Mouse (Mus musculus): ENCODE results near the gene Dnttip1. TPM values are rescaled to one million over a fixed set of nuclear protein-coding genes. Genes with fewer than 3 reads are reported as not detected.
A peak's percentile ranks its signal among the peaks of the same experiment; 100 is the strongest.

Dnttip1 gene
- total and polyA plus RNA-seq, 2 experiments from 2014 or later, result 24.7 to 54.2 TPM

- Histone ChIP-seq H3K4me1 (ENCODE audit: insufficient read depth, low read length) (no peaks in the 10 kb centered on the region), H3K4me3 (ENCODE audit: low read depth, low read length) (no peak overlapping the region), H3K9me3 (ENCODE audit: low read length) (no peaks in the 10 kb centered on the region), H3K27me3 (ENCODE audit: insufficient read depth, low read length) (no peaks in the 10 kb centered on the region), H3K4me2 (ENCODE audit: low read depth, low read length, poor library complexity, severe bottlenecking) (no peak overlapping the region), H3K36me3 (ENCODE audit: insufficient read depth, low read length) (peaks cover 15% of the 10 kb centered on the region), H3K9ac (replicated peaks; ENCODE audit: low read length, poor library complexity, severe bottlenecking) (no peak overlapping the region), H3K27ac (ENCODE audit: low read depth, low read length) (no peak overlapping the region)
- no peak for DNase-seq (ENCODE audit: low spot score)
- 85% methylated on average over 6 of the region's 6 CpGs for WGBS
- no peak for ATAC-seq (ENCODE audit: low FRiP score)
- no peak for TF ChIP-seq CTCF (IDR thresholded peaks at IDR 0.05)
Measured at GRCm38 (mm10) chr2:164817206-164817605, 71.4 kb downstream of the Dnttip1 start.

- ATAC-seq (ENCODE audit: low FRiP score), result no peak
- Histone ChIP-seq H3K9me3 (ENCODE audit: low read length) (no peaks in the 10 kb centered on the region), H3K36me3 (ENCODE audit: insufficient read depth, low read length) (peaks cover 15% of the 10 kb centered on the region), H3K4me1 (ENCODE audit: insufficient read depth, low read length) (no peaks in the 10 kb centered on the region), H3K4me3 (ENCODE audit: low read depth, low read length) (no peak overlapping the region), H3K9ac (replicated peaks; ENCODE audit: low read length, poor library complexity, severe bottlenecking) (no peak overlapping the region), H3K27ac (ENCODE audit: low read depth, low read length) (no peak overlapping the region), H3K4me2 (ENCODE audit: low read depth, low read length, poor library complexity, severe bottlenecking) (no peak overlapping the region), H3K27me3 (ENCODE audit: insufficient read depth, low read length) (no peaks in the 10 kb centered on the region)
- WGBS, result 81% methylated on average over 5 of the region's 5 CpGs
- TF ChIP-seq CTCF (IDR thresholded peaks at IDR 0.05), result peak; percentile 14; the same call in 1 of the 2 replicates
- DNase-seq (ENCODE audit: low spot score), result no peak
Measured at GRCm38 (mm10) chr2:164817703-164818102, 71.9 kb downstream of the Dnttip1 start.

Other genes starting within 250 kb of the Dnttip1 start
- gene Pigt, start 248.5 kb upstream of the Dnttip1 start, total RNA-seq (2014; rRNA removed), result 117 and 126 TPM in 2 replicates
- gene Pigt, start 248.5 kb upstream of the Dnttip1 start, polyA plus RNA-seq (2015; fragmentation: Nextera tagmentation; extraction: Ambion mirVana), result 121 and 126 TPM in 2 replicates
- 0.38 and 0.52 TPM in 2 replicates for gene Wfdc2, start 183.6 kb upstream of the Dnttip1 start, total RNA-seq (2014; rRNA removed)
- 1.5 and 1.9 TPM in 2 replicates for gene Wfdc2, start 183.6 kb upstream of the Dnttip1 start, polyA plus RNA-seq (2015; fragmentation: Nextera tagmentation; extraction: Ambion mirVana)
- gene Spint3, start 172.5 kb upstream of the Dnttip1 start, total RNA-seq (2014; rRNA removed), result not detected in 2 replicates
- not detected in 2 replicates for gene Spint3, start 172.5 kb upstream of the Dnttip1 start, polyA plus RNA-seq (2015; fragmentation: Nextera tagmentation; extraction: Ambion mirVana)
- not detected in 2 replicates for gene Wfdc6a, start 160.5 kb upstream of the Dnttip1 start, total RNA-seq (2014; rRNA removed)
- not detected in 2 replicates for gene Wfdc6a, start 160.5 kb upstream of the Dnttip1 start, polyA plus RNA-seq (2015; fragmentation: Nextera tagmentation; extraction: Ambion mirVana)
- not detected in 2 replicates for gene Eppin, start 152.4 kb upstream of the Dnttip1 start, total RNA-seq (2014; rRNA removed)
- not detected in 2 replicates for gene Eppin, start 152.4 kb upstream of the Dnttip1 start, polyA plus RNA-seq (2015; fragmentation: Nextera tagmentation; extraction: Ambion mirVana)
- not detected in 2 replicates for gene Wfdc6b, start 132.5 kb upstream of the Dnttip1 start, total RNA-seq (2014; rRNA removed)
- not detected in 2 replicates for gene Wfdc6b, start 132.5 kb upstream of the Dnttip1 start, polyA plus RNA-seq (2015; fragmentation: Nextera tagmentation; extraction: Ambion mirVana)
- 0.28 TPM in 1 of 2 replicates, not detected in the other for gene Wfdc8, start 132.4 kb upstream of the Dnttip1 start, total RNA-seq (2014; rRNA removed)
- not detected in 2 replicates for gene Wfdc8, start 132.4 kb upstream of the Dnttip1 start, polyA plus RNA-seq (2015; fragmentation: Nextera tagmentation; extraction: Ambion mirVana)
- not detected in 2 replicates for gene Wfdc16, start 107.2 kb upstream of the Dnttip1 start, total RNA-seq (2014; rRNA removed)
- gene Wfdc16, start 107.2 kb upstream of the Dnttip1 start, polyA plus RNA-seq (2015; fragmentation: Nextera tagmentation; extraction: Ambion mirVana), result not detected in 2 replicates
- 3.5 TPM in 1 of 2 replicates, not detected in the other for gene Wfdc10, start 89.9 kb upstream of the Dnttip1 start, total RNA-seq (2014; rRNA removed)
- gene Wfdc10, start 89.9 kb upstream of the Dnttip1 start, polyA plus RNA-seq (2015; fragmentation: Nextera tagmentation; extraction: Ambion mirVana), result 0.38 and 0.42 TPM in 2 replicates
- gene Wfdc9, start 89.4 kb upstream of the Dnttip1 start, total RNA-seq (2014; rRNA removed), result not detected in 2 replicates
- gene Wfdc9, start 89.4 kb upstream of the Dnttip1 start, polyA plus RNA-seq (2015; fragmentation: Nextera tagmentation; extraction: Ambion mirVana), result not detected in 2 replicates
- gene Wfdc11, start 71.9 kb upstream of the Dnttip1 start, total RNA-seq (2014; rRNA removed), result not detected in 2 replicates
- not detected in 2 replicates for gene Wfdc11, start 71.9 kb upstream of the Dnttip1 start, polyA plus RNA-seq (2015; fragmentation: Nextera tagmentation; extraction: Ambion mirVana)
- gene Wfdc13, start 60.9 kb upstream of the Dnttip1 start, total RNA-seq (2014; rRNA removed), result not detected in 2 replicates
- not detected in 2 replicates for gene Wfdc13, start 60.9 kb upstream of the Dnttip1 start, polyA plus RNA-seq (2015; fragmentation: Nextera tagmentation; extraction: Ambion mirVana)
- not detected in 2 replicates for gene Spint4, start 47.5 kb upstream of the Dnttip1 start, total RNA-seq (2014; rRNA removed)
- gene Spint4, start 47.5 kb upstream of the Dnttip1 start, polyA plus RNA-seq (2015; fragmentation: Nextera tagmentation; extraction: Ambion mirVana), result not detected in 2 replicates
- not detected in 2 replicates for gene Spint5, start 30.7 kb upstream of the Dnttip1 start, total RNA-seq (2014; rRNA removed)
- gene Spint5, start 30.7 kb upstream of the Dnttip1 start, polyA plus RNA-seq (2015; fragmentation: Nextera tagmentation; extraction: Ambion mirVana), result not detected in 2 replicates
- gene Wfdc3, start 52 bp upstream of the Dnttip1 start, total RNA-seq (2014; rRNA removed), result 0.16 and 1.3 TPM in 2 replicates
- 0.60 and 0.97 TPM in 2 replicates for gene Wfdc3, start 52 bp upstream of the Dnttip1 start, polyA plus RNA-seq (2015; fragmentation: Nextera tagmentation; extraction: Ambion mirVana)
- gene Ube2c, start 23.9 kb downstream of the Dnttip1 start, total RNA-seq (2014; rRNA removed), result 14.6 and 38.5 TPM in 2 replicates
- 18.1 and 18.4 TPM in 2 replicates for gene Ube2c, start 23.9 kb downstream of the Dnttip1 start, polyA plus RNA-seq (2015; fragmentation: Nextera tagmentation; extraction: Ambion mirVana)
- gene Tnnc2, start 34.0 kb downstream of the Dnttip1 start, total RNA-seq (2014; rRNA removed), result not detected in 2 replicates
- 0.31 and 0.62 TPM in 2 replicates for gene Tnnc2, start 34.0 kb downstream of the Dnttip1 start, polyA plus RNA-seq (2015; fragmentation: Nextera tagmentation; extraction: Ambion mirVana)
- 80.8 and 100 TPM in 2 replicates for gene Snx21, start 39.8 kb downstream of the Dnttip1 start, total RNA-seq (2014; rRNA removed)
- gene Snx21, start 39.8 kb downstream of the Dnttip1 start, polyA plus RNA-seq (2015; fragmentation: Nextera tagmentation; extraction: Ambion mirVana), result 50.8 and 54.1 TPM in 2 replicates
- 24.2 and 25.8 TPM in 2 replicates for gene Acot8, start 58.9 kb downstream of the Dnttip1 start, total RNA-seq (2014; rRNA removed)
- gene Acot8, start 58.9 kb downstream of the Dnttip1 start, polyA plus RNA-seq (2015; fragmentation: Nextera tagmentation; extraction: Ambion mirVana), result 17.5 and 19.7 TPM in 2 replicates
- gene Zswim3, start 59.1 kb downstream of the Dnttip1 start, total RNA-seq (2014; rRNA removed), result 6.4 and 7.7 TPM in 2 replicates
- gene Zswim3, start 59.1 kb downstream of the Dnttip1 start, polyA plus RNA-seq (2015; fragmentation: Nextera tagmentation; extraction: Ambion mirVana), result 5.5 and 7.4 TPM in 2 replicates
- gene Zswim1, start 76.7 kb downstream of the Dnttip1 start, total RNA-seq (2014; rRNA removed), result 24.8 and 25.1 TPM in 2 replicates
- 35.3 and 36.0 TPM in 2 replicates for gene Zswim1, start 76.7 kb downstream of the Dnttip1 start, polyA plus RNA-seq (2015; fragmentation: Nextera tagmentation; extraction: Ambion mirVana)
- gene Spata25, start 82.6 kb downstream of the Dnttip1 start, total RNA-seq (2014; rRNA removed), result 1.1 TPM in 1 of 2 replicates, not detected in the other
- not detected in 2 replicates for gene Spata25, start 82.6 kb downstream of the Dnttip1 start, polyA plus RNA-seq (2015; fragmentation: Nextera tagmentation; extraction: Ambion mirVana)
- 110 and 112 TPM in 2 replicates for gene Ctsa, start 86.9 kb downstream of the Dnttip1 start, total RNA-seq (2014; rRNA removed)
- 101 and 102 TPM in 2 replicates for gene Ctsa, start 86.9 kb downstream of the Dnttip1 start, polyA plus RNA-seq (2015; fragmentation: Nextera tagmentation; extraction: Ambion mirVana)
- gene Neurl2, start 87.5 kb downstream of the Dnttip1 start, total RNA-seq (2014; rRNA removed), result 10.4 and 11.2 TPM in 2 replicates
- gene Neurl2, start 87.5 kb downstream of the Dnttip1 start, polyA plus RNA-seq (2015; fragmentation: Nextera tagmentation; extraction: Ambion mirVana), result 7.6 and 7.8 TPM in 2 replicates
- gene Pltp, start 111.7 kb downstream of the Dnttip1 start, total RNA-seq (2014; rRNA removed), result 55.5 and 59.8 TPM in 2 replicates
- 85.5 and 87.7 TPM in 2 replicates for gene Pltp, start 111.7 kb downstream of the Dnttip1 start, polyA plus RNA-seq (2015; fragmentation: Nextera tagmentation; extraction: Ambion mirVana)
- gene Pcif1, start 133.3 kb downstream of the Dnttip1 start, total RNA-seq (2014; rRNA removed), result 77.2 and 90.1 TPM in 2 replicates
- gene Pcif1, start 133.3 kb downstream of the Dnttip1 start, polyA plus RNA-seq (2015; fragmentation: Nextera tagmentation; extraction: Ambion mirVana), result 88.9 and 94.6 TPM in 2 replicates
- gene Zfp335, start 165.8 kb downstream of the Dnttip1 start, total RNA-seq (2014; rRNA removed), result 28.9 and 29.0 TPM in 2 replicates
- gene Zfp335, start 165.8 kb downstream of the Dnttip1 start, polyA plus RNA-seq (2015; fragmentation: Nextera tagmentation; extraction: Ambion mirVana), result 11.1 and 11.4 TPM in 2 replicates
- 7.5 and 13.4 TPM in 2 replicates for gene Mmp9, start 194.8 kb downstream of the Dnttip1 start, total RNA-seq (2014; rRNA removed)
- 7.1 and 8.2 TPM in 2 replicates for gene Mmp9, start 194.8 kb downstream of the Dnttip1 start, polyA plus RNA-seq (2015; fragmentation: Nextera tagmentation; extraction: Ambion mirVana)
- gene Slc12a5, start 214.8 kb downstream of the Dnttip1 start, total RNA-seq (2014; rRNA removed), result 311 and 368 TPM in 2 replicates
- 83.5 and 86.4 TPM in 2 replicates for gene Slc12a5, start 214.8 kb downstream of the Dnttip1 start, polyA plus RNA-seq (2015; fragmentation: Nextera tagmentation; extraction: Ambion mirVana)